In the genomic region with DNA sequence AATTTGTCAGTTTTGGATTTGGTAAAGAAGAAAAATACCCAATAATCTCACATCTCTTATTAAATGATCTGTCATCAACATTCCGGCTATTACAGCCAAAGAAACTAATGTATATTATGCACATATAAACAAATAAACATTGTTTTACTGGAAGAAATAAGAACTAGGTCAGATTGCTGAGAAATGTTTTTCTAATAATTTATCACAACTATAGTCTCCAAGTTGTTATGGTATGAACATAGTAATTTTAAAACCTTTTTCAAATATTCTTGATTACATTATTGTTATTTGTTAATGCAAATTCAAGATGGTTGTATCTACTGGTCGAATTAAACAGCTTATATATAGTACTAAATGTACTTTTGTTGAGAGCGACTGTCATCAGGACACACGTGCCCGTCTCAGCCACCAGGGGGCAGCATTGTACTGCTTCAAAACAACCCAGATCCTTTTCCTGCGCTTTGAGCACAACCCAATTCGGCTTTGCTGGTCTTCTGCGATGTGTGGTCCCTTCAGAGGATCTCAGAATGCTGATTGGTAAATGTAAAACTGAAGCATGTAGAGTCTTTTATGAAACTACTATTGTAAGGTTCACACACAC, we compare ENCODE assay signal across 8 mouse cellular contexts. TPM values are rescaled to one million over a fixed set of nuclear protein-coding genes. Genes with fewer than 3 reads are reported as not detected.
DNase-seq lines count a peak whose midpoint lies in the region; ATAC-seq and TF ChIP-seq lines count a peak whose summit lies in the region.

No protein-coding gene starts in this region.

- no peak for TF ChIP-seq POLR2A in CH12.LX (IDR thresholded peaks at IDR 0.05; ENCODE audit: low read depth, low read length)

- H3K4me1 ChIP-seq in CH12.LX (ENCODE audit: control insufficient read depth in 1 of 2, insufficient read depth in 2 of 2), result no peaks in the 10 kb centered on the region
- H3K4me1 ChIP-seq in embryonic facial prominence, embryonic 14.5 days (ENCODE audit: control insufficient read depth, insufficient read depth, low read length), result no peaks in the 10 kb centered on the region
- H3K4me1 ChIP-seq in lung, postnatal 0 days (ENCODE audit: insufficient read depth, low read depth, low read length), result no peaks in the 10 kb centered on the region

- 0 out of 2 replicates have a peak overlapping the region, but pooled peaks have one; percentile 4 for H3K4me2 ChIP-seq in CH12.LX (ENCODE audit: insufficient read depth, low read depth, poor library complexity, severe bottlenecking)
- no peak overlapping the region for H3K4me2 ChIP-seq in embryonic facial prominence, embryonic 14.5 days (ENCODE audit: low read depth, low read length)
- H3K4me2 ChIP-seq in lung, postnatal 0 days (replicated peaks; ENCODE audit: low read depth, low read length), result no peak overlapping the region

- H3K9ac ChIP-seq in CH12.LX (ENCODE audit: insufficient read depth, low read depth), result no peak overlapping the region
- H3K9ac ChIP-seq in embryonic facial prominence, embryonic 14.5 days (ENCODE audit: low read depth, low read length), result no peak overlapping the region
- H3K9ac ChIP-seq in lung, postnatal 0 days (replicated peaks; ENCODE audit: low read depth), result no peak overlapping the region

- peak; percentile 66 for TF ChIP-seq RAD21 in CH12.LX (IDR thresholded peaks at IDR 0.05; ENCODE audit: low read depth, low read length)

- ATAC-seq in embryonic facial prominence, embryonic 14.5 days (ENCODE audit: low read depth), result no peak
- peak; percentile 85 to 87 for ATAC-seq in hematopoietic stem cell, adult 5-6 weeks (replicated peaks in 1 of 2; ENCODE audit: insufficient read depth in 1 of 2, low FRiP score in 2 of 2, low TSS enrichment in 1 of 2, low read depth in 1 of 2, poor library complexity in 2 of 2, severe bottlenecking in 2 of 2)
- peak; percentile 75 for ATAC-seq in lung, postnatal 0 days

- no peaks in the 10 kb centered on the region for H3K27me3 ChIP-seq in CH12.LX (replicated peaks)
- no peaks in the 10 kb centered on the region for H3K27me3 ChIP-seq in embryonic facial prominence, embryonic 14.5 days (replicated peaks; ENCODE audit: control insufficient read depth, insufficient read depth, low read length)
- no peaks in the 10 kb centered on the region for H3K27me3 ChIP-seq in lung, postnatal 0 days (replicated peaks; ENCODE audit: insufficient read depth, low read length)

- no peaks in the 10 kb centered on the region for H3K9me3 ChIP-seq in CH12.LX (replicated peaks; ENCODE audit: low read length)
- no peaks in the 10 kb centered on the region for H3K9me3 ChIP-seq in embryonic facial prominence, embryonic 14.5 days (ENCODE audit: control insufficient read depth, low read length)
- H3K9me3 ChIP-seq in lung, postnatal 0 days (ENCODE audit: low read length), result no peaks in the 10 kb centered on the region

- peak; percentile 79 to 80 for TF ChIP-seq CTCF in CH12.LX (conservative IDR thresholded peaks at IDR 0.05 in 1 of 2, IDR thresholded peaks at IDR 0.05 in 1 of 2; ENCODE audit: low read depth in 2 of 2, low read length in 2 of 2)
- peak; percentile 79 for TF ChIP-seq CTCF in layer of hippocampus, adult 2 months (conservative IDR thresholded peaks at IDR 0.05)
- peak; percentile 92 for TF ChIP-seq CTCF in lung, postnatal 0 days (IDR thresholded peaks at IDR 0.05)

- WGBS in embryonic facial prominence, embryonic 14.5 days, result 9% methylated on average over 8 of the region's 8 CpGs
- 6% methylated on average over 8 of the region's 8 CpGs for WGBS in lung, postnatal 0 days

- no peak overlapping the region for H3K27ac ChIP-seq in CH12.LX (ENCODE audit: insufficient read depth, low read depth)
- no peak overlapping the region for H3K27ac ChIP-seq in embryonic facial prominence, embryonic 14.5 days (replicated peaks; ENCODE audit: low read depth, low read length)
- no peak overlapping the region for H3K27ac ChIP-seq in layer of hippocampus, adult 2 months
- no peak overlapping the region for H3K27ac ChIP-seq in lung, postnatal 0 days (ENCODE audit: low read length)

- TF ChIP-seq EP300 in CH12.LX (IDR thresholded peaks at IDR 0.05; ENCODE audit: low read length), result no peak
- TF ChIP-seq EP300 in lung, postnatal 0 days (IDR thresholded peaks at IDR 0.05), result no peak

- H3K4me3 ChIP-seq in CH12.LX (replicated peaks in 1 of 3; ENCODE audit: low read depth in 2 of 3, low read length in 2 of 3, poor library complexity in 1 of 3), result no peak overlapping the region
- no peak overlapping the region for H3K4me3 ChIP-seq in embryonic facial prominence, embryonic 14.5 days (ENCODE audit: low read depth, low read length)
- no peak overlapping the region for H3K4me3 ChIP-seq in layer of hippocampus, adult 2 months
- H3K4me3 ChIP-seq in lung, postnatal 0 days (ENCODE audit: low read depth, low read length), result no peak overlapping the region

- dilution Hi-C loops in CH12.LX (cut with MboI; ENCODE audit: extremely low pct_ligation_motif_present, extremely low pct_unique_long_range_greater_than_20kb, low sequenced_read_pairs), result no loop called here

- H3K36me3 ChIP-seq in CH12.LX (replicated peaks in 1 of 2; ENCODE audit: control insufficient read depth in 1 of 2, insufficient read depth in 1 of 2, low read length in 1 of 2), result no peaks in the 10 kb centered on the region
- H3K36me3 ChIP-seq in embryonic facial prominence, embryonic 14.5 days (ENCODE audit: control insufficient read depth, insufficient read depth, low read length), result no peaks in the 10 kb centered on the region
- no peaks in the 10 kb centered on the region for H3K36me3 ChIP-seq in lung, postnatal 0 days (ENCODE audit: insufficient read depth, low read length)

- in situ Hi-C loops in CH12.LX (cut with MboI; ENCODE audit: low pct_ligation_motif_present, low pct_unique_long_range_greater_than_20kb, low sequenced_read_pairs), result no loop called here

- no peaks in the 10 kb centered on the region for H3K79me2 ChIP-seq in CH12.LX (replicated peaks; ENCODE audit: control insufficient read depth, extremely low read depth, insufficient read depth, poor library complexity, severe bottlenecking)

- DNase-seq in CH12.LX (ENCODE audit: extremely low read depth), result peak; percentile 81
- peak; percentile 36 to 44 for DNase-seq in adrenal gland, postnatal 4 days (ENCODE audit: low spot score in 2 of 2)
- DNase-seq in embryonic facial prominence, embryonic 14.5 days (ENCODE audit: low spot score), result peak; percentile 85
- peak; percentile 61 to 84 for DNase-seq in layer of hippocampus, adult 2 months (ENCODE audit: low spot score in 2 of 2)
- DNase-seq in lung, postnatal 0 days (ENCODE audit: low spot score), result peak; percentile 85
- peak; percentile 62 for DNase-seq in ovary, postnatal 14 days (ENCODE audit: low spot score)
- peak; percentile 69 for DNase-seq in thymus, postnatal 14 days

TF ChIP-seq in CH12.LX, 34 proteins besides CTCF, POLR2A, EP300 and RAD21:
- TF ChIP-seq RCOR1 (conservative IDR thresholded peaks at IDR 0.05; ENCODE audit: low read depth, low read length), result no peak
- peak; percentile 45; the same call in 1 of the 2 replicates for TF ChIP-seq BHLHE40 (IDR thresholded peaks at IDR 0.05; ENCODE audit: low read depth, low read length)
- no peak for TF ChIP-seq MXI1 (IDR thresholded peaks at IDR 0.05; ENCODE audit: low read depth, low read length)
- no peak for TF ChIP-seq NRF1 (IDR thresholded peaks at IDR 0.05; ENCODE audit: low read depth, low read length)
- no peak for TF ChIP-seq IRF4 (IDR thresholded peaks at IDR 0.05; ENCODE audit: low read depth, low read length)
- TF ChIP-seq MAFK (IDR thresholded peaks at IDR 0.05; ENCODE audit: insufficient replicate concordance, low read length), result no peak
- no peak for TF ChIP-seq CHD1 (IDR thresholded peaks at IDR 0.05; ENCODE audit: low read depth, low read length)
- TF ChIP-seq TBP (conservative IDR thresholded peaks at IDR 0.05; ENCODE audit: low read depth, low read length), result no peak
- TF ChIP-seq ZNF384 (IDR thresholded peaks at IDR 0.05; ENCODE audit: low read depth, low read length), result no peak
- TF ChIP-seq ELF1 (IDR thresholded peaks at IDR 0.05; ENCODE audit: low read depth, low read length), result no peak
- no peak for TF ChIP-seq JUND (conservative IDR thresholded peaks at IDR 0.05; ENCODE audit: low read depth, low read length)
- no peak for TF ChIP-seq SIN3A (IDR thresholded peaks at IDR 0.05; ENCODE audit: low read length)
- TF ChIP-seq NELFE (IDR thresholded peaks at IDR 0.05; ENCODE audit: low read depth, low read length), result 0 out of 2 replicates have a peak, but pooled peaks have one; percentile 18
- TF ChIP-seq ETS1 (conservative IDR thresholded peaks at IDR 0.05; ENCODE audit: low read depth, low read length), result no peak
- no peak for TF ChIP-seq KAT2A (IDR thresholded peaks at IDR 0.05; ENCODE audit: insufficient replicate concordance, low read length)
- no peak for TF ChIP-seq MAZ (IDR thresholded peaks at IDR 0.05; ENCODE audit: low read depth, low read length)
- TF ChIP-seq ZC3H11A (IDR thresholded peaks at IDR 0.05; ENCODE audit: low read depth, low read length), result no peak
- TF ChIP-seq JUN (IDR thresholded peaks at IDR 0.05; ENCODE audit: insufficient read depth, low read depth, low read length), result no peak
- peak; percentile 55 for TF ChIP-seq SMC3 (IDR thresholded peaks at IDR 0.05; ENCODE audit: low read depth, low read length)
- TF ChIP-seq USF1 (IDR thresholded peaks at IDR 0.05; ENCODE audit: low read depth, low read length), result no peak
- no peak for TF ChIP-seq UBTF (IDR thresholded peaks at IDR 0.05; ENCODE audit: low read depth, low read length)
- no peak for TF ChIP-seq MEF2A (IDR thresholded peaks at IDR 0.05; ENCODE audit: borderline replicate concordance, low read depth, low read length)
- no peak for TF ChIP-seq ZKSCAN1 (IDR thresholded peaks at IDR 0.05; ENCODE audit: borderline replicate concordance, low read depth, low read length)
- peak; percentile 71 for TF ChIP-seq MAX (IDR thresholded peaks at IDR 0.05; ENCODE audit: low read length)
- TF ChIP-seq MYC (IDR thresholded peaks at IDR 0.05; ENCODE audit: low read depth, low read length), result peak; percentile 75; the same call in 1 of the 2 replicates
- TF ChIP-seq CHD2 (IDR thresholded peaks at IDR 0.05; ENCODE audit: low read length), result no peak
- no peak for TF ChIP-seq ZMIZ1 (IDR thresholded peaks at IDR 0.05; ENCODE audit: low read depth, low read length)

RNA-seq across cellular contexts. Expression of a gene that starts 45.3 kb away (rescaled TPM):
- 3.9 and 4.4 TPM in 2 replicates for total RNA-seq in CH12.LX (2012; rRNA removed)
- total RNA-seq in CH12.LX (2014; rRNA removed), result 24.7 and 24.9 TPM in 2 replicates
- polyA plus RNA-seq in CH12.LX (2012; ENCODE audit: insufficient read length, low read depth), result 13.2 and 13.4 TPM in 2 replicates
- total RNA-seq in adrenal gland, postnatal 4 days (2021), result 10 to 100 TPM; 23.7 to 33.0 TPM
- 248 and 345 TPM in 2 replicates for polyA plus RNA-seq in embryonic facial prominence, embryonic 14.5 days (2014; fragmentation: Nextera tagmentation; extraction: Ambion mirVana)
- total RNA-seq in hematopoietic stem cell, adult 5-6 weeks (2017), result 525 and 701 TPM in 2 replicates
- total RNA-seq in layer of hippocampus, adult 2 months (2021), result under 1 TPM; 0.71 to 1.00 TPM
- polyA plus RNA-seq in lung, postnatal 0 days (2015; fragmentation: Nextera tagmentation; extraction: Ambion mirVana), result 505 and 526 TPM in 2 replicates

Comparison
In these comparisons a context has a peak if more than half of its experiments do, and no peak if none do; other contexts are left out.
1. RNA of a gene that starts 45.3 kb away (total RNA-seq): 525 to 701 TPM in hematopoietic stem cell, adult 5-6 weeks; 23.7 to 33.0 TPM in adrenal gland, postnatal 4 days, 3.9 to 24.9 TPM in CH12.LX and 0.71 to 1.00 TPM in layer of hippocampus, adult 2 months; every median in the first group is over 10 times any median in the second.
2. Peak in every context shown above with its lines, with median percentiles within 50 percentile points of each other: DNase-seq and CTCF ChIP-seq.